Mouse (Mus musculus) kidney, adult 2 months (tissue): Measurements from ENCODE around the gene Tlcd2. TPM values are rescaled to one million over a fixed set of nuclear protein-coding genes. Genes with fewer than 3 reads are reported as not detected.
A peak's percentile ranks its signal among the peaks of the same experiment; 100 is the strongest.

Experiments
- DNase-seq: peaks from one replicate; pipeline ENCODE4 v3.0.0; 2021
- H3K27ac ChIP-seq: fragments of 200-500 bp; 2 replicates; pipeline ENCODE4 v1.5.1; 2012; ENCODE audit warnings: low read depth, low read length, control low read depth, inconsistent platforms; ENCODE audit not compliant: insufficient read depth
- H3K27me3 ChIP-seq: fragments of 200-500 bp; replicated peaks from 2 replicates; pipeline ENCODE4 v1.6.1; 2012; ENCODE audit warnings: mild to moderate bottlenecking, moderate library complexity, low read length, inconsistent platforms; ENCODE audit not compliant: control insufficient read depth, insufficient read depth
- H3K36me3 ChIP-seq: fragments of 200-500 bp; 2 replicates; pipeline ENCODE4 v1.6.1; 2012; ENCODE audit warnings: mild to moderate bottlenecking, moderate library complexity, low read length, inconsistent platforms; ENCODE audit not compliant: control insufficient read depth, insufficient read depth
- H3K4me1 ChIP-seq: fragments of 200-500 bp; 2 replicates; pipeline ENCODE4 v1.6.1; 2011; ENCODE audit warnings: low read length; ENCODE audit not compliant: control insufficient read depth, insufficient read depth
- H3K4me3 ChIP-seq: fragments of 200-500 bp; 2 replicates; pipeline ENCODE4 v1.5.1; 2011; ENCODE audit warnings: mild to moderate bottlenecking, low read depth, low read length, control low read depth; ENCODE audit not compliant: insufficient read depth
- CTCF ChIP-seq: fragments of 200-500 bp; conservative IDR thresholded peaks from 2 replicates; pipeline ENCODE4 v1.5.1; 2011; ENCODE audit warnings: low read depth, mild to moderate bottlenecking, control low read depth, low read length, moderate library complexity, mixed read lengths; ENCODE audit not compliant: insufficient read depth, insufficient read length
- POLR2A ChIP-seq: fragments of 200-500 bp; IDR thresholded peaks from one replicate; pipeline ENCODE4 v1.6.1; 2011; ENCODE audit warnings: low read depth, low read length, control low read depth
- WGBS: fragments of 180-500 bp; shearing (Covaris S2); methylation state at CpG from one replicate; pipeline ENCODE4 v1.1.7; 2018; 5-methylcytosine and 5-hydroxymethylcytosine counted together
- polyA plus RNA-seq: library from polyadenylated mRNA; depleted of rRNA; stranded (reverse); fragments of >200 nt; gene quantifications from 2 replicates; pipeline ENCODE4 v1.2.3, GENCODE M21; 2012

Tlcd2 gene
- polyA plus RNA-seq, 1 experiment = 14.6 TPM

DNA sequence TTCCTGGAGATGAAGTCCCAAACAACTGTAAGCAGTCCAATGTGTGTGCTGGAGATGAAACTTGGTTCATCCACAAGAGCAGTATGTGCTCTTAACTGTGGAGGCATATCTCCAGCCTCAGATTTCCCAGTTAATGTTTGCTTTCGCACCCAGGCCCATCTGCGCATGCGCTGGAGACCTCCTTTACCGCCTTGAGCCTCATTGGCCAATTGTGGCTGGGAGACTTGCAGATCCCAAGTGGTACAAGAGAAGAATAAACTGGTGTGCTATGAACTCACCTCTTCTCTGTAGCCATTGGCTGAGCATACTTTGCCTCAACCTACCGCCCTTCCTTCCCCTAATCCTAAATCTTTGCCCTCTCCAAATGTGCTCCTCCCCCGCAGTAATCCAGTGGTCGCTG is 11.9 kb downstream of the Tlcd2 start:
- Histone ChIP-seq H3K36me3 (no peaks in the 10 kb centered on the region), H3K27me3 (no peaks in the 10 kb centered on the region), H3K27ac (no peak overlapping the region), H3K4me3 (no peak overlapping the region), H3K4me1 (0 out of 2 replicates have a peak, but pooled peaks cover 5% of the 10 kb centered on the region)
- TF ChIP-seq POLR2A (no peak), CTCF (no peak)
- DNase-seq = no peak
- WGBS = 75% methylated on average over 7 of the region's 7 CpGs

DNA sequence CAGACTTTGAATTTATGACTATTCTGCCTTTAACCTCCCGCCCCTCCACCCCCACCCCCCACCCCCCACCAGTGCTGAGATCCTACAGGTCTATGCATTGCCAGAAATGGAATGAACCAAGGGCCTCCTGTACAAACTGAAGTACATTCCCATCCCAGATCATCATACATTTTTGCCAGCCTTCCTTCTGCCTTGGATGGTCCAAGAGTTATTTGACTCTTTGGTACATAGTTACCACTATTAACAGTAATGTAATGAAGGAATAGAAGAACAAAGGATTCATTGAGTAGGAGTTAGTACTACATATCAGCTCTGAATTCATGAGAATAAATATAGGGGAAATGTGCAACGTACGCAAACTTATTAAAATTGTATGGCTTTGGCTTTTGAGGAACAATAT is 24.7 kb downstream of the Tlcd2 start:
- 10% methylated on average over 3 of the region's 3 CpGs for WGBS
- Histone ChIP-seq H3K27me3 (no peaks in the 10 kb centered on the region), H3K4me3 (no peak overlapping the region), H3K36me3 (no peaks in the 10 kb centered on the region), H3K4me1 (peaks cover 7% of the 10 kb centered on the region; the same call in 1 of the 2 replicates), H3K27ac (no peak overlapping the region)
- DNase-seq = no peak
- TF ChIP-seq CTCF (no peak), POLR2A (no peak)

DNA sequence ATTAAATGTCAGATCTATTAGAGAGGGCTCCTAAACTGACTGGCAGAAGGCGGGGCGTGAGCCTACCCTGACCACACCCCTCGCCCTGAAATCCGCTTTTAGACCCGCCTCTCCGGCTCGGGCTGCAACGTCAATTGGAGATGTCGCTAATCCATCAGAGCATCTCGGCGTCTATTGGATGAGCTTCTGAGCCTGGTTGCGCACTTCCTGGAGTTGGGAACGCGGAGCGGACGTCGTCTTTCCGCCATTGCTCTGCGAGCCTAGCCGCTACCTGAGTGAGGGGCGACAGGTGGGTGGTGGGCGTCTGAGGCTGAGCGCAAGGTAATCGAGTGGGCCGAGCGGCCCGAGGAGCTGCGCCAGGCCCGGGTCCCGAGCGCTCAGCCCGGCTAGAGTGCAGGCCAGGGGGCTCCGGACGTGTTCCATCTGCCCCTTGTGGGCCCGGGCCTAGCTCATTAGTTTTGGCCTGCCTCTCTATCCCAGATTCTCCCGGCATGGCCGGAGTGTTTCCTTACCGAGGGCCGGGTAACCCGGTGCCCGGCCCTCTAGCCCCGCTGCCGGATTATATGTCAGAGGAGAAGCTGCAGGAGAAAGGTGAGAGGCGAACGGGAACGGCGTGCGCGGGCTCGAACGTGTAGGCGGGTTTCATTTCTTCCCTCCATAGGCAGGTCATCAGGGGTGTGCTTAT is 25.2 kb downstream of the Tlcd2 start, which contains the start of gene Prpf8:
Gene Prpf8 (plus strand): TSS at position 216 of the 685 bp plus-strand sequence.
- under 1% methylated on average over 52 of the region's 52 CpGs for WGBS
- TF ChIP-seq CTCF = no peak
- TF ChIP-seq POLR2A = peak; percentile 70
- H3K27me3 ChIP-seq = no peaks in the 10 kb centered on the region
- DNase-seq = peak; percentile 99
- H3K36me3 ChIP-seq = no peaks in the 10 kb centered on the region
- H3K4me1 ChIP-seq = peaks cover 7% of the 10 kb centered on the region; the same call in 1 of the 2 replicates
- peak within 1 kb of the TSS; percentile 55 for H3K4me3 ChIP-seq
- H3K27ac ChIP-seq = peak within 1 kb of the TSS; percentile 45

DNA sequence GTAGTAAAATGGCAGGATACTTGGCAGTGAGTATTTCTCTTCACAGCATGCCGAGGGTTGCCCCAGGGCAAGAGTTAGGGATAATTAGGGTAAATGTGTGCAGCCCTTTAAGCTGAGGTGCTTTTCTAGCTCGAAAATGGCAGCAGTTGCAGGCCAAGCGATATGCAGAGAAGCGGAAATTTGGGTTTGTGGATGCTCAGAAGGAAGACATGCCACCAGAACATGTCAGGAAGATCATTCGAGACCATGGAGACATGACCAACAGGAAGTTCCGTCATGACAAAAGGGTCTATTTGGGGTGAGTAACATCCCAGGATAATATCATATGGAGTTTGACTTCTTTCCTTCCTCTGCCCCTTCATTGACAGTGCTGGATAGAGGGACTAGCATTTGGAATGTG is 26.0 kb downstream of the Tlcd2 start:
- H3K36me3 ChIP-seq = peaks cover 1% of the 10 kb centered on the region; the same call in 1 of the 2 replicates
- WGBS = 14% methylated on average over 6 of the region's 6 CpGs
- no peak overlapping the region for H3K27ac ChIP-seq
- no peaks in the 10 kb centered on the region for H3K27me3 ChIP-seq
- H3K4me3 ChIP-seq = peak overlapping the region; percentile 55
- H3K4me1 ChIP-seq = peaks cover 7% of the 10 kb centered on the region; the same call in 1 of the 2 replicates
- no peak for TF ChIP-seq CTCF
- no peak for TF ChIP-seq POLR2A
- no peak for DNase-seq

DNA sequence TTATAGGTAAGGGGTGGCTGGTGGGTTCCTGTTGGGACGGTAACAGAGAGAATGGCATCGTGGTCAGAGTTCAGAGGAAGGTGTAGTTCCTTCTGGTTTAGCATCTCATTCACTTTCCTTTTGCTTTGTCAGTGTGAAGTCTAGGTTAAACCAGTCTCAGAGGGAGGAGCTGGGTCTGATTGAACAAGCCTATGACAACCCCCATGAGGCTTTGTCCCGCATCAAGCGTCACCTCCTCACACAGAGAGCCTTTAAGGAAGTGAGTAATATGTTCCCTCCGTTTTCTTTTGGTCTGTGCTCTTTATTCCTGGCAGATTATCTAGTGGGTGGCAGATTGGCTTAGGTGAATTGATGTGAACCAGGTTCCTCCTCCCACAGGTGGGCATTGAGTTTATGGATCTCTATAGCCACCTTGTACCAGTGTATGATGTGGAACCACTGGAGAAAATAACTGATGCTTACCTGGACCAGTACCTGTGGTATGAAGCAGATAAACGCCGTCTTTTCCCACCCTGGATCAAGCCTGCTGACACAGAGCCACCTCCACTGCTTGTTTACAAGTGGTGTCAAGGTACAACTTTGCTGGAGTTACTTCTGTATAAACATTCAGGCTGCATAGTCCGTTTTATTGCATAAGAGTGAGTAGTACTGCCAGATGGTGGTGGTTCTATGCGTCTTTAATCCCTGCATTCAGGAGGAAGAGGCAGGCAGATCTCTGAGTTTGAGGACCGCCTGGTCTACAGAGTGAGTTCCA is 33.0 kb downstream of the Tlcd2 start:
- Histone ChIP-seq H3K36me3 (peaks cover 20% of the 10 kb centered on the region), H3K4me3 (no peak overlapping the region), H3K27ac (no peak overlapping the region), H3K4me1 (no peaks in the 10 kb centered on the region), H3K27me3 (no peaks in the 10 kb centered on the region)
- TF ChIP-seq POLR2A (no peak), CTCF (no peak)
- DNase-seq = no peak
- WGBS = 85% methylated on average over 10 of the region's 10 CpGs

DNA sequence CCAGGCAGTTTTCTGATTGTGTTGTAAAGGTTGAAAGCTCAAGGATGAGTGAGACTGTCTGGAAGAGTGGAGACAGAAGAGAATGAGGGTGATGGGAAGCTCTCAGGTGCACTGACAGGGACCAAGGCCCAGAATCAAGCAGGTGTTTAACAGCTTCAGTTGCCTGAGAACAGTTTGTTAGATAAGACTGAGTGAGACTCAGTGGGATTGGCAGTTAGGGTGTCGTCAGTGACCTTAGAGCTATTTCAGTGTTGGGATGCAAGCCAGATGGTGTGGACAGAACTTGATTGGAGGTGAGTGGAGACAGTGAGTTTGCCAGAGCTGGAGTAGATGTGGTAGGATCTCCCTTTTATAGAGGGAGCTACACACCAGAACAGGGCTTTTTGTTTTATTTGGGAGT is 36.6 kb downstream of the Tlcd2 start:
- no peaks in the 10 kb centered on the region for H3K4me1 ChIP-seq
- no peak overlapping the region for H3K27ac ChIP-seq
- WGBS = 60% methylated on average over 1 of the region's 1 CpGs
- no peaks in the 10 kb centered on the region for H3K27me3 ChIP-seq
- TF ChIP-seq CTCF (no peak), POLR2A (no peak)
- DNase-seq = no peak
- H3K4me3 ChIP-seq = no peak overlapping the region
- H3K36me3 ChIP-seq = peaks cover 38% of the 10 kb centered on the region

DNA sequence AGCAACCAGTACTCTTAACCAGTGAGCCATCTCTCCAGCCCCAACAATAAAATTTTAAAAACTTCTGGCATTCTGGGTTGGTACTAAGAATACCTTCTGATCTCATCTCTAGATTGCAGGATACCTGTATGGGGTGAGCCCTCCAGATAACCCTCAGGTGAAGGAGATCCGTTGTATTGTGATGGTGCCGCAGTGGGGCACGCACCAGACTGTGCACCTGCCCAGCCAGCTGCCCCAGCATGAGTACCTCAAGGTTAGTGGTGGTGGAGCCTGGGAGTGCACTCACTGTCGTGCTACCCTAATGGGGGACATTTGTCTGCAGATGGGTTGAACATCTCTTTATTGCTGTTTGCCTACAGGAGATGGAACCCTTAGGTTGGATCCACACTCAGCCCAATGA is 46.6 kb downstream of the Tlcd2 start:
- Histone ChIP-seq H3K36me3 (peaks cover 11% of the 10 kb centered on the region), H3K4me3 (no peak overlapping the region), H3K27me3 (no peaks in the 10 kb centered on the region), H3K27ac (no peak overlapping the region), H3K4me1 (peaks cover 11% of the 10 kb centered on the region)
- 95% methylated on average over 4 of the region's 4 CpGs for WGBS
- no peak for DNase-seq
- TF ChIP-seq POLR2A (no peak), CTCF (no peak)
